Mouse (Mus musculus): ENCODE data around the gene Pga5.
A peak's percentile ranks its signal among the peaks of the same experiment; 100 is the strongest.

- TF ChIP-seq CTCF (IDR thresholded peaks at IDR 0.05; ENCODE audit: control insufficient read depth, insufficient read depth, low read length) (peak; percentile 35; the same call in 1 of the 2 replicates), POLR2A (IDR thresholded peaks at IDR 0.05; ENCODE audit: borderline replicate concordance, control insufficient read depth, low read depth, low read length) (no peak)
These were observed 43.6 kb downstream of the Pga5 start, which contains the start of gene Vwce for GRCm38 (mm10) chr19:10634106-10634871.

All from bone marrow, adult 2 months (tissue).